Mouse (Mus musculus) Patski (cell line): ENCODE results near the gene Gm20896. TPM values are rescaled to one million over a fixed set of nuclear protein-coding genes. Genes with fewer than 3 reads are reported as not detected.
"Not testable (repeated sequence)": the region's sequence is repeated elsewhere in the genome, so short reads cannot be mapped to it uniquely, and the experiment has no call there.

Source experiments
- ATAC-seq: fragments of 100-300 bp; one replicate; pipeline ENCODE4 v1.8.0; 2021
- CTCF ChIA-PET: fragments of 350-600 bp; sonication (Branson Sonifier 250); formaldehyde crosslinking; loops from one replicate; lab custom pipeline; 2022; ENCODE audit warnings: inconsistent platforms; lab: Charles Lee
- POLR2A ChIA-PET: fragments of 350-600 bp; sonication (Branson Sonifier 250); formaldehyde crosslinking; loops from one replicate; lab custom pipeline; 2022; ENCODE audit warnings: antibody characterized with exemption, inconsistent platforms; lab: Charles Lee
- DNase-seq: peaks from one replicate; pipeline ENCODE4 v3.0.0-alpha.2; 2011; ENCODE audit warnings: low read depth, low spot score
- H3K27me3 ChIP-seq: fragments of 371-371 bp; one replicate; pipeline ENCODE4 v1.5.1; 2021
- in situ Hi-C: fragments of 300-500 bp; cut with MboI; formaldehyde crosslinking; loops from 3 replicates; pipeline ENCODE4 v1.11.1; 2018; ENCODE audit warnings: low pct_unique_long_range_greater_than_20kb, mixed read lengths
- polyA plus RNA-seq: library from polyadenylated mRNA; unstranded; gene quantifications from one replicate; pipeline ENCODE4 v1.2.3, GENCODE M21; 2021

Gm20896 gene
- polyA plus RNA-seq: not detected

GRCm38 (mm10) chrY:35921426-35921825, at the start of gene Gm20896:
Gene Gm20896, minus strand, starts transcription at chrY:35921526.
- POLR2A ChIA-PET, H3K27me3 ChIP-seq, in situ Hi-C loops, ATAC-seq, DNase-seq, CTCF ChIA-PET: not testable (repeated sequence)
